Mouse (Mus musculus) T-helper 17 cell (primary cell): ENCODE measurements at regions not wholly inside any gene's neighbourhood (a gene's known extent, or its start where the extent isn't known, plus 50 kb on each side); places are given as distances from the start of the nearest gene placed in this dataset.

Experiments used
- in situ Hi-C, 2 experiments: fragments of 300-600 bp; cut with MboI, MseI; formaldehyde crosslinking; loops; 1 replicate in 1 of 2; 2 replicates in 1 of 2; pipeline ENCODE4 v1.15.1; 2025; ENCODE audit warnings: high pct_unique_total_duplicates in 2 of 2

DNA sequence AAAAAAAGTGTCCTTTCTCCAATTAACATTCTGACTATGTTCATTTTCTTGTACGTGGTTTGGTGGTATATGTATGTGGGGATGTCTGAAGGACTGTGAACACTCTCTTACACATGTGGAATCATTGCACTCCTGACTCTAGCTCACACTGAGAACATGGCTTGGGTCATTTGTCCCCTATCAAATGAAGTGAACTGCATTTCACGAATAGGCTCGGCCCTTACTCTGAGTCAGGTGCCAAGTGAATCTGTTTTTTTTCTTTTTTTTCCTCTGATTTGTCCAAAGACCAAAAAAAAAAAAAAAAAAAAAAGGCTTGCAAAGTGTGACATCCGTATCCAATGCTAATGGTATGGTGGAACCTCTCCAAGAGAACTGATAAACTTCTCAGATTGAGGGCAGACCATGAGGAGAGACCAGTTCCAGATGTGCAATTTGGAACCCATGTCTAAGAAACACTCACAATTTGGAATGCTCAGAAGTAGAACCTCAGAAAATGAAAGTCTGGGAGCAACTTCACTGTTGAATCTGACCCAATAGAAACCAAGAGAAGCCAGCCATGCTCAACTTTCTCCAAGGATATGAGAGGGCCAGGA is 631.7 kb upstream of the Fam160b2 start:
- in situ Hi-C loops, result no loop called here

DNA sequence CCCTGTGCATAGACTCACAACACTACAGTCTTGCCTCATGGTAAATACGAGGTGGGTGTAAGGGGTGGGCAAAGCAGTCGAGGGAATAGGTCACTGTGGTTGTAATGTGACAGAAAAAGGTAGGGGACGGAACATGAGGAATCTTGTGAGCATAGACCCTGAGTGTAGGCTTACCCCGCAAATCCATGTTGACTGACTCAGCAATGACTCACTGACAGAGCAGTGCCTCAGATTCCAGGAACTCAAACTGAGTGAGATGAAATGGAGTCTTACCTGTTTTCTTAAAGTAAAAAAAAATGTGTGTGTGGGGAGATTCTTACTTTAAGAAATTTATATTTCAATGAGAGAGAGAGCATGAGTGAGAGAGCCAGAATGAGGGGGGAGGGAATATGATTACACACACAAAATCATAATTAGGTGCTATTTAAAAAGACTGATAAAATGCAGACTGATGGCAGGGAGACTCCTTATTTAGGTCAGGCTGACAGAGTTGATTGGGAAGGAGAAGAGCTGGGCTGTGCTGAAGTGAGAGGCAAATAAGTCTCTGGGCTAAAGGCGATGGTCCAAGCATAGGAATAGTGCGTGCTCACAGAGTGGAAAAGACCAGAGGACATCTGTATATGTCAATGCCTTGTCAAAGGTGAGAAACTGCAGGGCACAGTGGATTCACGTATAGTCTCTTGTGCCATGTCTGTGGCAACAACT is 631.0 kb upstream of the Fam160b2 start:
- in situ Hi-C loops, result no loop called here

DNA sequence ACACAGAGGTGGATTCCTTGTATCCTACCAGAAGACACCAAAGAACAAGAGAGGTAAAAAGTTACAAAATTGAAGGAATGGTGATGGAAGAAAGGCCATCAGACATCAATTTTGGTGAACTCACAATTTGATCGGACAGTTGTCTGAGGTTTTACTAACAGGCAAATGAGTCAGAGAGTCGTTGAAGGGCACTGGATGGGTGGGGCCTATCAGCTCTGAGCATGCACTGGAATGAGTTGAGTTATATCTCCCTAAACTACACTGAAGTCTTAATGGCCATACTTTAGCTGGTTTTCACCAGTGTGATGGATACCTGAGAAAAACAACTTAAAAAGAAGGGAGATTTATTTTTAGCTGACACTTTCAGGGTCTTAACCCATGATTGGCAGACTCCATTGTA is 630.3 kb upstream of the Fam160b2 start:
- in situ Hi-C loops, result no loop called here

DNA sequence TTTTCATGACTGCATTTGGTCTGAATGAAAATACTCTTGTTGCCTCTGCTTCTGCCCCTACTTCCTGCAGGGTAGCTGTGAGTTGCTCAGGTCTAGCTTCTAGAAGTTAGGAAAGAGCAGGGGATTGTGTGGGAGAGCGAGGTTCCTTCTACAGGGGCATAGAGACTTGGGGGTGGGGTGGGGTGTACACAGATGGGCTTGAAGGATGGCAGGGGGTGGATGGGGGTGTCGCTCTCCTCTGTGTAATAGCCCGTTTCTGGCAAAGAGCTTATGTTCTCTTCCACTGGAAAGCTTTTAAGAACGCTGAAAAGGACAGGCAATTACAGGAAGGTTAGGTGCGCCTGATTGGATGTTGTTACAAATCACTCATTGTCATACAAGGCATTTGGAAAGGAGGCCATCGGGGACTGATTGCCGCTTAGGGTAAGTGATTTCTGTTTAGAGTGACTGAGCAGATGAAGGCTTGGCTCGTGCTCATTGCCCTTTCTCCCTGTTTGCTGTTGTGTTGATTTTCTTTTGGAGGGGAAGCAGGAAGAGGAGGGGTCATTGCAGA is 629.3 kb upstream of the Fam160b2 start:
- in situ Hi-C loops, result no loop called here

DNA sequence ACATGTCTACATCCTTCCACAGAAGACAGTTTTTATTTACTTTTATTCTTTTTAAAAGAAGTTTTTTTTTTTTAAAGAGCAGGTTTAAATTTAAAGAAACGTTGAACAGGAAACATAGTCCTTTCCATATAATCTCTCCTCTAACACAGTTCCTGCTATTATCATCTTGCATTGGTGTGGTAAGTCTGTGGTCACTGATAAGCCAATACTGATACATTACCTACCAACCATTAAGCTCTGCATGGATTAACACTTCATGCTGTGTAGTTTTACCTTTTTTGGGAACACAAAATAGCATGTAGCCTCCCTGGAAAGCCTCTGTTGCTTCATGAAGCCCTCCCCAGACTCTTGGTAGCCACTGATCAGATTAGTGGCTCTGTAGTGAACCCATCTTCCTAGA is 617.4 kb upstream of the Fam160b2 start:
- in situ Hi-C loops, result no loop called here

DNA sequence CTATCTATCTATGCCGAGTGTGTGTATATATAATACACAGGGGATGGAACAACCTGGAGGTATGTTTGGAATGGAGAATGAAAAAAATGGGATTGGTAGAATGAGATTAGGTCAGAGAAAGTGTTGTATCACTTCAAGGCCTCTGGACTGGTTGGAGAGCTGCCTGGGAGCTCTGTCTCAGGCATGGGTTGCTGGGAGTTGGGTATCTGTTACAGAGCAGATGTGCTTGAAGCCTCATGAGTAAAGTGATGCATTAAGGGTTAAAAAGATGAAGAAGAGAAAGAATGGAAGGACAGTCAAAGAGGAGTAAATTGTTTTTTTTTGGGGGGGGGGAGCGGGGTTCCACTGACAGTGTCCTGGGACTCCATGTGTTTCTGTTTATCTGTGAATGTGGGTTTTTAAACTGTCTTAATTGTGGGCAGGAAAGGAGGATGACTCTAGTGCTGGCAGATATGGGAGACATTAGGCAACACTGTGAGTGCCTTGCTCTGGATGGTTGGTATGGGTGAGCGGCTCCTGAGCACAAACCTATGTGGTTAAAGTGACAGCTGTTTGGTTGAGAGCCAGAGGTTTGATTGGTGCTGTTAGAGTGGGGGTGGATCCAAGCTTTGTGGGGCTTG is 611.8 kb upstream of the Fam160b2 start:
- in situ Hi-C loops, result no loop called here

DNA sequence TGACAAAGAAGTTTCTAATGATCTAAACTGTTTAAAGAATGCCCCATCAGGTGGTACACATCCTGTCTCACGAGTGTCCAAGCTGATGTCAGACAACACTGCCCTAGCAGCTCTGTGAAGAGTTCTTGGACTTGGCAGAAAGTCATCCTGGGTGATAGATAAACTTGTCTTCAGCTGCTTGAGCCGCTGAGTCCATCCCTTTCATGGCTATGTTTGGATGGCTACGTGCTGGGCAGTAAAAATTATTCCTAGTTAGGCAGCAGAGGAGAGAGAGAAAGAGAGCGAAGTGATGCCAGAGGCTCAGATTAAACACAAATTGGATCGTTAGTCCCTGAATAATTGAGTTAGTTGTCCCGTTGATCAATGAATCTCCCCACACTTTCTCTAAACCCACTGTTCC is 603.8 kb upstream of the Fam160b2 start:
- in situ Hi-C loops, result no loop called here

DNA sequence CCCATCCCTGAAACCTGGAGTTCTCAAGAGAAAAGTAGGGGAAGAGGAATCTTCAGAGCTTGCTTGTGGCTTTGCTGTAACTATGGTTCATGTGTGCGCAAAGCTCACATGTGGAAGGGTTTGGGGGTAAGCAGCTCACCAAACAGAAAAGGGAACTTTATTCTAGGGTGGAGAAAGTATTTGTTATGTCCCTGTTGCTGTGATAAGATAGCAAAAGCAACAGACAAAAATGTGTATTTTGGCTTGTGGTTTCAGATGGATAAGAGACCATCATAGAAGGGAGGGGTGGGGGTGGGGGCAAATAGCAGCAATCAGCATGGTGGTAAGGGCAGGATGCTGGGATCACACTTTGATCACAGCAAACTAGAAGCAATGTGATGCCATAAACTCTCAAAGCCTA is 601.3 kb upstream of the Fam160b2 start:
- in situ Hi-C loops, result no loop called here

DNA sequence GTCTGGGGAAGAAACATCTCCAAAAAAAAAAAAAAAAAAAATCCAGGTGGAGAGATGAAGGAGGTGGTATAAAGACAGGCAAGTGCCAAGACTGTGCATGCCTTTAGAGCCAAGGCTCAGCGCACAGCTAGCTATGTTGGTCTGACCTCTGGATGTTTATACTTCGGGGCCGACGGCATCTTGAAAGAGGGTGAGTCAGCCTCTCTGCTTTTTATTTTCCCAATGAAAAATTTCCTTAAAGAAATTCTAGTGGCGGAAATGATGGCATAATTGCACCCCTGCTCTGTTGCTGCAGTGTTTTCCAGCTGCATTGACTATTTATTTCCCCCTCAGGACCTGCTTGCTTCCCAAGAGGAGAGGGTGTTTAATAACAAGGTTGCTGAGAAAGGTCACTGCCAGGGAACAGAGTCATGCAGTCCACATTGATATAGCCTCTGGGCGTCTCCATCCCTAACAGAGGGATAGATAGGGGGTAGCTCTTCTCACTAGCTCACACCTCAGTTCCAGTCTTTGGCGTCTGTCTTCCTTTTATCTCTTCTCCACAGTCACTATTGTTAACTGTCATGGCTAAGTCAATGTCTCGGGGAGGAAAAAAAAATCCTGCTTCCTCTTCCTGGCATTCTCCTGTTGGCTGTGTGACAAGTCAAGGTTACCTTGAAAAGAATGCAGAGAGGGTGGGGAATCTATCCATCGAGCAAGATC is 599.7 kb upstream of the Fam160b2 start:
- in situ Hi-C loops, result no loop called here

DNA sequence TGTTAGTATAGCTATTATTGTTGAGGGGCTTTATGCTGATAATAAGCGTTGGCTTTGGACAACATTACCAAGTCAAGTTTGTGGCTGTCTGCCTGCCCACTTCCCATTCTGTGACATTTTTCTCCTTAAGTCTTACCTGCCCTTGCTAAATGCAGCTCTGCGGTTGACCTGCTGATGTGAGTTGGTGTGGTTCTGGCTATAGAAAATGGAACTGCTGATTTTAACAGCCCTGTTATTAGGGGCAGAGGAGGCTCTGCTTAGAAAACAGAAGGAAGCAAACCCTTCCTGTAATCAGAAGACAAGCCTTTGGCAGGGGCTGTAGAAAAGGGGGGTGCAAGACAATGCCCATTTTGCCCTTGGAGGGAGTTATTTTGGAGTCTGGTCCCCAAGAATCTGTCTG is 594.6 kb upstream of the Fam160b2 start:
- in situ Hi-C loops, result no loop called here

DNA sequence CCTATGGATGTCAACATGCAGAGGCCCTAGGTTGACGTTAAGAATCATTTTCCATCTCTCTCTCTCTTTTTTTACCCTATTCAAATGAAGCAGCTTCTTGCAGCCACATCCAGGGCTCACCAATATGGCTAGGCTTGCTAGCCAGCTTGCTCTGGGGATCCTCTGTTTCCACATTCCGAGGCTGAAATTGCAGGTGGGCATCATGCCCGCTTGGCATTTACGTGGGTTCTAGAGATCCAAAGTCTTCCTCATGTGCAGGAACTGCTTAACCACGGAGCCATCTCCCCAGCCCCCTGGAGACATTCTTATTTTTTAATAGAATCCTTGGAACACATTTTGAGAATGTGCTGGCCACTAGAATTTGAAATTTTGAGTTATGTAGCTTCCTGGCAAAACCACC is 592.9 kb upstream of the Fam160b2 start:
- in situ Hi-C loops, result no loop called here

DNA sequence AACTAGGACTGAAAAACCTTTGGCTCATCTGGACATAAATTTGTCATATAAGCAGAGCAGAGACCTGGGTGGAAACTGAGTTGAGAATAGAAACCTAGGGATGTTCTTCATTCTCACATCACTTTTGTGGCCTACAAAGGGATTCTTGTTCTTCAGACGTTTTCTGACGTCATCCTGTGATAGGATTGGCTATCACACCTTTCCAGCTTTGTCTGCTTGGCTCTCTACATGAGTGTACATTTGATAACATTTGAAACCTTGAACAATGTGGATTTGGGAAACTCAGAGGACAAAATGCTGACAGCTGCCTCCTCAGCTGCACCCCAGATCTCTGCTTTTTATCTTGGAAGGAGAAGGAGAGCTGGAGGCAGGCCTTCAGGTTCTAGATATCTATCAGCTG is 589.7 kb upstream of the Fam160b2 start:
- in situ Hi-C loops, result no loop called here

DNA sequence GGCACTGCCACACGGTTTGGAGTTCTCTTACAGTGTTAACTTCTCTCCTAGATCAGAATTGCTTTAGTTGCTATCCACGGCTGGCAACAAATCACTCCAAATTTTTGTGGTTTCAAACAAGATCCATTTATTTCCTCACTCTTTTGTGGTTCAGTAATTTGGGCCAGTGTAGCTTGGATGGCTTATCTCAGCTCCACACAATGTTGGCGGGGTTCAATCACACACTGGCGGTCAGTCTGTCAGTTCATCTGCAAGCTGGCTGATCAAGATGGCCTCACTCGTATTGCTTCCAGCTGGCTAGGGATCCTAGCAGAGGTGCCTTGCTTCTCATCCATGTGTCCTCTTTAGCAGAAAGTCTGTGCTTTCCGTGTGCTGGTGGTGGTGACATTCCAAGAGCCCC is 577.7 kb upstream of the Fam160b2 start:
- in situ Hi-C loops, result no loop called here

DNA sequence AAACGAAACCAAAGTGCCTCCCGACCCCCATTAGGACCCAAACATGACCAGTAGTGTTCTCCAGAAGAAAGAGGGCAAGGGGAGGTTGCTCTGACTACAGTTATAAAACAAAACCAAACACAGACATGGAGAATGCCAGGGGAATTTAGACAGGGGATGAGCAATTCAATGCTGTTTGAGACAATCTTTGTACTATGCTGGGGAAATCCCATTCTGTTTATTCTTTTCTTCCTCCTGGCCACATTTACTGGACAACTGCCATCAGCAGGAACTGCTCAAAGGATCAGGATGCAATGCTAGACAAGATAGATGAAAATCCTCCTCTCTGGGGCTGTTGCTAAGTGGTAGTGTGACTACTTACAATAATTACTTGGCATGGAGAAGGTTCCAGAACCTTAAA is 574.5 kb upstream of the Fam160b2 start:
- in situ Hi-C loops, result no loop called here

DNA sequence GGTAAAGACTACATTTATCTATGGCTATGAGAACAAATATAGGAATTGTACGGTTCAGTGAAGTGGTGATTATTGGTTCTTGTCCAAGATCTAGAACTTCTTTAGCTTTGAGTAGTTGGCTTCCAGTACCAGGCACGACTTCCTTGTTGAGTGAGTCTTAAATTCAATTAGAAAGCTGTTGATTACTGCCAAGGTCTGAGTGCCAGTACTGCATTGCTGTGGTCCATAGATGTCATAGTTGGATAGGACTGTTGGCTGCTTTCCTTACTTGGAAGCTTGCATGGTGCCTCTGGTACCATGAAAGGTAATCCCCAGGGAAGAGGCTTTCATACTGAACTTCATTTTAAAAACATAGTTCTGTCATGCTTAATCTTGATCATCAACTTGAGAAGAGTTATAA is 559.9 kb upstream of the Fam160b2 start:
- in situ Hi-C loops, result no loop called here

DNA sequence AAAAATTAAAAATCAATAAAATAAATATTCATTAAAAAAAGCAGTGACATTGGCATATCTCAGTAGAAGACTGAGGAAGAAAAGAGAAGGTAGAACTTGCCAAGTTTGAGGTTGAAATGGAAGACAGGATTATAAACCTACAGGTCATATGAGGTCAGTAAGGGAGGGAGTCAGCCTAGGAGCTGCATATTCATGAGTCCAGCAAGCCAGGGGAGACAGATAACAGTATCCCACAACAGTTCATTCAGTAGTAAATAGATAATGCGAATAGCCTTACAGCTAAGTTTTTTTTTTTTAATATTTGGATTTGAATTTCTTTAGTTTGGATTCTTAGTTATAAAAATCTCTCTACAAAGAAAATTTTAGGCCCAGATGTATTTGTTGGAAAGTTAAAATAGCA is 542.8 kb upstream of the Fam160b2 start:
- in situ Hi-C loops, result no loop called here

DNA sequence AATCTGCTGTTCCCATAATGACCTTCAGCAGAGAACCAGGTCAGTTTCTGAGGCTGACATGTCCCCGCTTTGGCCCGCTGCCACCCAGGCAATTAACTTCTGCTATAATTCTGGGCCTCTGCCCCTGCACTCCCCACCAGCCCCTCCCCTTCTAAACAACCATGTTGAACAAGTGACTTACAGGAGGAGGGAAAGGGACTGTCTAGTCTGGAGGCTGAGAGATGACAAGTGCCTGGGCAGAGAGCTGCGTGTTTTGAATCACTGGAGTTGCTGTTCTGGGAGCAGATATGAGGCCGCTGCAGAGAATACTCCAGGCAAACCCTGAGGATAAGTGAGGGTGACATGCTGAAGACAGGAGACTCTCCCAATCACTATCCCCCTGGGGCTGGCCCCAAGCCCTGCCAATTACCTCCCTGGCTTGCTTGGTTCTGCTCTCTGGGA is 530.2 kb upstream of the Fam160b2 start:
- in situ Hi-C loops, result loop anchor here in 1 of 2 experiments (5.0 kb wide), 1 partner anchor 32 kb away; no protein-coding TSS in a partner anchor

DNA sequence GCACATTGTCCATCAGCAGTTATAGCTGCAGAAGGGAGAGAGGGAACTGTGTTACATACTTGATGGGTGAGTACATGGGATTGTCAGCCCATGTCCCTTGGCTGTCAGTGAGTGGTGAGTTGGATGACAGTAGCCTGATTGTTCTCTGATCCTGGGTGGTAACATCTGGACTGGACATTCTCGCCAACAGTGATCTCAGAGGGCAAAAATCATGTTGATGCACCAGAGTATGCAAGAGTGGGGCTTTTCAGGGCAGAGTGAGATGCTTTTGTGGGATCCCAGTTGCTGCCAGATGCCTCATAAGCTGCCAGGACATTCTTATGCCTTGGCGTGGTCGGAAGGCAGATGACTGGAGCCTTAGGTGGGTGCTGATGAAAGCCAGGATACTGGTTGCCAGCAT is 528.9 kb upstream of the Fam160b2 start:
- in situ Hi-C loops, result no loop called here

DNA sequence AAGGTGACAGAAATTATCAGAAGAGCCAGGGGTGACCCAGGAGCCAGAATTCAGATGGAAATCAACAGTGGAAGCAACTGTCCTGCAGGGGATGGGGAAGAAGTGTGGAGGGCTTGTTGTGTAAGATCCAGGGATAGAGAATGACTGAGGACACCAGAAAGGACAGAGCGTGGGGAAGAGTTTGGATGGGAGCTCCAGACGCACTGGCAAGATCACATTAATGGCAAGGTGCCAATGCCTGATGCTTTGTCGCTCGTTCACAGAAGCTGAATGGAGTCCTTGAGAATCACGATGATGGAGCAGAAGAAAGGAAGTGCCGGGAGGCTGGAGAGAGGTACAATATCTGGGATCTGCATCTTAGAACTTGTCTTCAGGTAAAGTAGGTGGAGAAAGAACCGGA is 519.0 kb upstream of the Fam160b2 start:
- in situ Hi-C loops, result loop anchor here in 1 of 2 experiments (25.0 kb wide), 1 partner anchor 1056 kb away; no protein-coding TSS in a partner anchor

DNA sequence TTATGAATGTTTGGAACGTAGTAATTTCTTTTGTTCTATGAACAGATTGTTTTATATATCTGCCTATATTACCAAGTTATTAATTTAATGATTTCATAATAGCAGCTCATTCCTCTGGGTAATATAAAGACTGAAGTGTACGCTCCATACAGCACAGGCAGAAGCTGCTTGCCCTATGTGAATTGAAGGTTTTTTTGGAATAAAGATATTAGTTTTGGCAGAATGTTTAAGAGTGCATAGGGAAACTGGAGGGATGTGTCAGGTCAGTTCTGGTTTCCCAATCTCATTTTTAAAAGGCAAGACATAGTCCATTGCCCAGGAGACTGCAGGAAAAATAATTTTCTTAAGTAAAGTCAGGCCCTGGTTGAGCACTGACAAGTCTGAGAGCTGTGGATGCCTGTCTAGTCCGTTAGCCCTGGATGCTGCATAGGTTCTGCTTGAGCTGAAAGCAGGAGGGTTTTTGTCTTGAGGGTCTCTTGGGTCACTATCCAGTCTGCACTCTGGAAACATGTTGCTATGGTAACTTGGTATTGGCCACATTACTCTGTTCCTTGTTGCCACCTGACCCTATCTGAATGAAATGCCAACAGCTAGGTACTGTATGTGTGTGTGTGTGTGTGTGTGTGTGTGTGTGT is 516.3 kb upstream of the Fam160b2 start:
- in situ Hi-C loops, result loop anchor here in 1 of 2 experiments (25.0 kb wide), 1 partner anchor 1054 kb away; no protein-coding TSS in a partner anchor

DNA sequence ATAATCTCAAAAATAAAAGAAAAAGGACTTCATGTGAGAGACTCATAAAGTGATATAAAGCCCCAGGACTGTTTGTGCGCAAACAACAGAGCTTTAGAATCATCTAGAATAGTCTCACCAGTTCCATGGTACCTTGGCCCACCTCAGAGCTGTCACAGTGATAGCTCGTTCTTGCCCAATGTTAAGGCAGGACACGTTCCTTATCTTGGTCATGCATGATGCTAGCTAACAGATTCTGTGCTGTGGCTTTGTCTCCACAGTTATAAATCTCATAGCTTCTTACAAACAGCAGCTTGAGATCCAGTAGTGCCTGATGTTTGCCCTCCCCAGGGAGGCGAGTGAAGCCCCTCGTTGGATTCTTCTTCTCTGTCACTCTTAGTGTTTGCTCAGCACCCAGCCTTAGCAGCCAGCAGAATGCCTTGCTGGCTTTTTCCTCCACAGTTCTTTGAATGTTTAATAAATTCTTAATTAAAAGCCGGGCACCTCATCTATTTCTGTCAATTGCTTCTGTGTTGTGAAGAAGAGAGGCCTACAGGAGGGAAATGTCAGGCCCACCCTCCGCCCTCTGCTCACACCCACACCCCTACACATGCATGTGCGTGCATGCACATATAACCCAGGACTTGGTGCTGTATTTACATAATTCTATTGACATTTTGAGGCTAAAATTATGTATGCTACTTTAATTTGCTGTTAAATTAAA is 515.6 kb upstream of the Fam160b2 start:
- in situ Hi-C loops, result loop anchor here in 1 of 2 experiments (25.0 kb wide), 1 partner anchor 1053 kb away; no protein-coding TSS in a partner anchor
